Mouse (Mus musculus) T-cell, adult 2 months (primary cell): ENCODE measurements around the gene Prrt3.

Experiments used
- DNase-seq: peaks from one replicate; pipeline ENCODE4 v3.0.0; 2022; ENCODE audit warnings: low spot score

The Prrt3 gene

GRCm38 (mm10) chr6:113489410-113489809 lies 12.3 kb downstream of the Prrt3 start:
- no peak for DNase-seq

GRCm38 (mm10) chr6:113487125-113487576 lies 14.6 kb downstream of the Prrt3 start:
- peak; percentile 71 for DNase-seq

- DNase-seq, result no peak
These were observed 18.0 kb downstream of the Prrt3 start for GRCm38 (mm10) chr6:113483729-113484128.

- DNase-seq, result peak; percentile 91
These were observed 18.6 kb downstream of the Prrt3 start, which contains the start of gene Creld1 for GRCm38 (mm10) chr6:113483100-113483615. Gene Creld1 (plus strand): TSS chr6:113483297.

- DNase-seq, result peak; percentile 50
These were observed 19.1 kb downstream of the Prrt3 start for GRCm38 (mm10) chr6:113482477-113483099.

- DNase-seq, result no peak
These were observed 21.0 kb downstream of the Prrt3 start for GRCm38 (mm10) chr6:113480555-113481373.

- DNase-seq, result no peak
These were observed 22.8 kb downstream of the Prrt3 start for GRCm38 (mm10) chr6:113478906-113479305.

GRCm38 (mm10) chr6:113477353-113477752 lies 24.4 kb downstream of the Prrt3 start:
- DNase-seq, result no peak

- no peak for DNase-seq
These were observed 28.0 kb downstream of the Prrt3 start for GRCm38 (mm10) chr6:113473715-113474114.

- no peak for DNase-seq
These were observed 28.5 kb downstream of the Prrt3 start for GRCm38 (mm10) chr6:113473246-113473645.

GRCm38 (mm10) chr6:113472061-113472460 lies 29.7 kb downstream of the Prrt3 start:
- DNase-seq, result no peak

GRCm38 (mm10) chr6:113471297-113471936 lies 30.3 kb downstream of the Prrt3 start, which contains the start of gene Il17rc:
Gene Il17rc (plus strand): TSS chr6:113471427.
- DNase-seq, result no peak

- peak; percentile 15 for DNase-seq
These were observed 32.3 kb downstream of the Prrt3 start for GRCm38 (mm10) chr6:113469432-113469831.

- peak; percentile 76 for DNase-seq
These were observed 32.7 kb downstream of the Prrt3 start for GRCm38 (mm10) chr6:113469021-113469420.

- no peak for DNase-seq
These were observed 33.2 kb downstream of the Prrt3 start for GRCm38 (mm10) chr6:113468512-113468911.

- no peak for DNase-seq
These were observed 36.1 kb downstream of the Prrt3 start for GRCm38 (mm10) chr6:113465602-113466001.

GRCm38 (mm10) chr6:113464040-113464439 lies 37.7 kb downstream of the Prrt3 start:
- no peak for DNase-seq

GRCm38 (mm10) chr6:113458635-113459034 lies 43.1 kb downstream of the Prrt3 start:
- no peak for DNase-seq

- no peak for DNase-seq
These were observed 43.7 kb downstream of the Prrt3 start, which contains the start of gene Il17re for GRCm38 (mm10) chr6:113457952-113458534. Gene Il17re (plus strand): TSS chr6:113458484.

GRCm38 (mm10) chr6:113455007-113455406 lies 46.7 kb downstream of the Prrt3 start:
- DNase-seq, result no peak

GRCm38 (mm10) chr6:113451839-113452238 lies 49.9 kb downstream of the Prrt3 start:
- no peak for DNase-seq

- no peak for DNase-seq
These were observed 54.1 kb downstream of the Prrt3 start for GRCm38 (mm10) chr6:113447639-113448038.
